Mouse (Mus musculus) stomach, embryonic 15.5 days (tissue): ENCODE measurements around the gene Rrp15. TPM values are rescaled to one million over a fixed set of nuclear protein-coding genes. Genes with fewer than 3 reads are reported as not detected.

ENCODE experiments used
- ATAC-seq: fragments of 200-750 bp; cut with Nextera tagmentation; 2 replicates; pipeline ENCODE4 v1.8.0; 2017; ENCODE audit warnings: low read depth, moderate number of reproducible peaks, moderate TSS enrichment; ENCODE audit not compliant: insufficient read depth, low FRiP score
- H3K27ac ChIP-seq: fragments of 300-500 bp; sonication (generic); 2 replicates; pipeline ENCODE4 v1.5.1; 2015; ENCODE audit warnings: mild to moderate bottlenecking, inconsistent platforms
- H3K27me3 ChIP-seq: fragments of 300-500 bp; sonication (generic); replicated peaks from 2 replicates; pipeline ENCODE4 v1.6.1; 2015; ENCODE audit warnings: inconsistent platforms
- H3K36me3 ChIP-seq: fragments of 300-500 bp; sonication (generic); 2 replicates; pipeline ENCODE4 v1.6.1; 2015; ENCODE audit warnings: inconsistent platforms
- H3K4me1 ChIP-seq: fragments of 300-500 bp; sonication (generic); 2 replicates; pipeline ENCODE4 v1.6.1; 2015; ENCODE audit warnings: inconsistent platforms
- H3K4me2 ChIP-seq: fragments of 300-500 bp; sonication (generic); 2 replicates; pipeline ENCODE4 v1.6.1; 2015; ENCODE audit warnings: mild to moderate bottlenecking, inconsistent platforms
- H3K4me3 ChIP-seq: fragments of 300-500 bp; sonication (generic); replicated peaks from 2 replicates; pipeline ENCODE4 v1.5.1; 2015; ENCODE audit warnings: inconsistent platforms
- H3K9ac ChIP-seq: fragments of 300-500 bp; sonication (generic); 2 replicates; pipeline ENCODE4 v1.6.1; 2015; ENCODE audit warnings: inconsistent platforms
- H3K9me3 ChIP-seq: fragments of 300-500 bp; sonication (generic); 2 replicates; pipeline ENCODE4 v1.6.1; 2016; ENCODE audit warnings: inconsistent platforms
- WGBS: fragments of 180-500 bp; shearing (Covaris S2); methylation state at CpG from one replicate; pipeline ENCODE4 v1.1.7; 2015; 5-methylcytosine and 5-hydroxymethylcytosine counted together
- polyA plus RNA-seq: library from polyadenylated mRNA; unstranded; fragments of >200 nt; fragmentation: Nextera tagmentation; extraction: Ambion mirVana; gene quantifications from 2 replicates; pipeline ENCODE4 v1.2.1, GENCODE M21; 2015

Rrp15 gene
- polyA plus RNA-seq, 1 experiment from 2014 or later = 61.9 TPM

GRCm38 (mm10) chr1:186705915-186706248 lies 43.3 kb downstream of the Rrp15 start, which contains the start of gene Tgfb2:
TSS of gene Tgfb2 (minus strand) at chr1:186705989.
- Histone ChIP-seq H3K36me3 (no peaks in the 10 kb centered on the region), H3K9ac (peak within 1 kb of the TSS; percentile 53), H3K27ac (peak within 1 kb of the TSS; percentile 81), H3K9me3 (no peaks in the 10 kb centered on the region), H3K4me1 (peaks cover 6% of the 10 kb centered on the region; the same call in 1 of the 2 replicates), H3K4me2 (peak within 1 kb of the TSS; percentile 93), H3K27me3 (no peaks in the 10 kb centered on the region), H3K4me3 (peak within 1 kb of the TSS; percentile 64)
- WGBS = under 1% methylated on average over 12 of the region's 12 CpGs
- peak; percentile 27 for ATAC-seq

- no peaks in the 10 kb centered on the region for H3K9me3 ChIP-seq
- ATAC-seq = peak; percentile 64; the same call in 1 of the 2 replicates
- peak overlapping the region; percentile 81 for H3K27ac ChIP-seq
Observed at GRCm38 (mm10) chr1:186705203-186705914, 43.8 kb downstream of the Rrp15 start.

GRCm38 (mm10) chr1:186703980-186704701 lies 45.0 kb downstream of the Rrp15 start:
- peaks cover 6% of the 10 kb centered on the region; the same call in 1 of the 2 replicates for H3K4me1 ChIP-seq
- no peaks in the 10 kb centered on the region for H3K27me3 ChIP-seq
- peak overlapping the region; percentile 58 for H3K27ac ChIP-seq
- H3K4me2 ChIP-seq = peak overlapping the region; percentile 93
- ATAC-seq = no peak
- H3K9me3 ChIP-seq = no peaks in the 10 kb centered on the region
- H3K36me3 ChIP-seq = no peaks in the 10 kb centered on the region
- H3K4me3 ChIP-seq = peak overlapping the region; percentile 64
- H3K9ac ChIP-seq = peak overlapping the region; percentile 48
- WGBS = under 1% methylated on average over 36 of the region's 36 CpGs

More at GRCm38 (mm10) chr1:186705203-186705914, 43.8 kb downstream of the Rrp15 start:
- WGBS = under 1% methylated on average over 65 of the region's 65 CpGs
- Histone ChIP-seq H3K4me2 (peak overlapping the region; percentile 93), H3K4me3 (peak overlapping the region; percentile 64), H3K27me3 (no peaks in the 10 kb centered on the region), H3K36me3 (no peaks in the 10 kb centered on the region), H3K4me1 (peaks cover 6% of the 10 kb centered on the region; the same call in 1 of the 2 replicates), H3K9ac (peak overlapping the region; percentile 53)

GRCm38 (mm10) chr1:186703256-186703979 lies 45.7 kb downstream of the Rrp15 start:
- under 1% methylated on average over 15 of the region's 15 CpGs for WGBS

GRCm38 (mm10) chr1:186702391-186703255 lies 46.5 kb downstream of the Rrp15 start:
- no peaks in the 10 kb centered on the region for H3K9me3 ChIP-seq
- no peaks in the 10 kb centered on the region for H3K27me3 ChIP-seq
- no peak overlapping the region for H3K9ac ChIP-seq
- peak overlapping the region; percentile 64 for H3K4me3 ChIP-seq
- no peak for ATAC-seq
- H3K4me2 ChIP-seq = peak overlapping the region; percentile 93
- no peaks in the 10 kb centered on the region for H3K36me3 ChIP-seq
- H3K27ac ChIP-seq = peak overlapping the region; percentile 58
- H3K4me1 ChIP-seq = peaks cover 6% of the 10 kb centered on the region; the same call in 1 of the 2 replicates
- 12% methylated on average over 15 of the region's 15 CpGs for WGBS

More at GRCm38 (mm10) chr1:186703256-186703979, 45.7 kb downstream of the Rrp15 start:
- Histone ChIP-seq H3K27ac (peak overlapping the region; percentile 58), H3K4me1 (peaks cover 6% of the 10 kb centered on the region; the same call in 1 of the 2 replicates), H3K9me3 (no peaks in the 10 kb centered on the region), H3K27me3 (no peaks in the 10 kb centered on the region), H3K36me3 (no peaks in the 10 kb centered on the region), H3K4me3 (peak overlapping the region; percentile 64), H3K9ac (peak overlapping the region; percentile 48; the same call in 1 of the 2 replicates), H3K4me2 (peak overlapping the region; percentile 93)
- ATAC-seq = no peak

GRCm38 (mm10) chr1:186701206-186701905 lies 47.8 kb downstream of the Rrp15 start:
- H3K4me1 ChIP-seq = peaks cover 7% of the 10 kb centered on the region; the same call in 1 of the 2 replicates
- H3K27ac ChIP-seq = no peak overlapping the region
- H3K27me3 ChIP-seq = no peaks in the 10 kb centered on the region
- H3K36me3 ChIP-seq = no peaks in the 10 kb centered on the region
- H3K9me3 ChIP-seq = no peaks in the 10 kb centered on the region
- H3K4me3 ChIP-seq = no peak overlapping the region
- ATAC-seq = peak; percentile 44; the same call in 1 of the 2 replicates
- H3K9ac ChIP-seq = no peak overlapping the region
- no peak overlapping the region for H3K4me2 ChIP-seq
- 24% methylated on average over 8 of the region's 8 CpGs for WGBS

GRCm38 (mm10) chr1:186700496-186700895 lies 48.7 kb downstream of the Rrp15 start:
- no peaks in the 10 kb centered on the region for H3K9me3 ChIP-seq
- no peak overlapping the region for H3K4me2 ChIP-seq
- no peak overlapping the region for H3K27ac ChIP-seq
- 79% methylated on average over 3 of the region's 3 CpGs for WGBS
- no peaks in the 10 kb centered on the region for H3K36me3 ChIP-seq
- H3K4me1 ChIP-seq = peaks cover 15% of the 10 kb centered on the region
- H3K4me3 ChIP-seq = no peak overlapping the region
- no peak for ATAC-seq
- H3K9ac ChIP-seq = no peak overlapping the region
- H3K27me3 ChIP-seq = no peaks in the 10 kb centered on the region

- Histone ChIP-seq H3K36me3 (no peaks in the 10 kb centered on the region), H3K4me1 (peaks cover 18% of the 10 kb centered on the region), H3K9me3 (no peaks in the 10 kb centered on the region), H3K9ac (no peak overlapping the region), H3K27ac (no peak overlapping the region), H3K4me2 (no peak overlapping the region), H3K4me3 (no peak overlapping the region), H3K27me3 (no peaks in the 10 kb centered on the region)
- no peak for ATAC-seq
- 75% methylated on average over 15 of the region's 15 CpGs for whole genome bisulfite sequencing
Observed at GRCm38 (mm10) chr1:186698583-186699338, 50.4 kb downstream of the Rrp15 start.

GRCm38 (mm10) chr1:186696231-186696630 lies 52.9 kb downstream of the Rrp15 start:
- no peak overlapping the region for H3K4me2 ChIP-seq
- H3K4me1 ChIP-seq = peaks cover 11% of the 10 kb centered on the region; the same call in 1 of the 2 replicates
- H3K27ac ChIP-seq = peak overlapping the region; percentile 44
- ATAC-seq = no peak
- H3K27me3 ChIP-seq = no peaks in the 10 kb centered on the region
- no peak overlapping the region for H3K4me3 ChIP-seq
- H3K36me3 ChIP-seq = no peaks in the 10 kb centered on the region
- 78% methylated on average over 9 of the region's 9 CpGs for WGBS
- H3K9me3 ChIP-seq = no peaks in the 10 kb centered on the region
- H3K9ac ChIP-seq = no peak overlapping the region

- Histone ChIP-seq H3K36me3 (no peaks in the 10 kb centered on the region), H3K27ac (peak overlapping the region; percentile 44), H3K27me3 (no peaks in the 10 kb centered on the region), H3K4me2 (no peak overlapping the region), H3K4me1 (peaks cover 11% of the 10 kb centered on the region; the same call in 1 of the 2 replicates), H3K9ac (no peak overlapping the region), H3K4me3 (no peak overlapping the region), H3K9me3 (no peaks in the 10 kb centered on the region)
- no peak for ATAC-seq
- 47% methylated on average over 4 of the region's 4 CpGs for WGBS
Observed at GRCm38 (mm10) chr1:186695361-186695760, 53.8 kb downstream of the Rrp15 start.
